Mouse (Mus musculus) heart, adult 2 months (tissue): ENCODE results near the gene Ccr2. TPM values are rescaled to one million over a fixed set of nuclear protein-coding genes. Genes with fewer than 3 reads are reported as not detected.

Experiments used
- DNase-seq, 2 experiments: peaks; one replicate each; pipeline ENCODE4 v3.0.0; 2021
- H3K27ac ChIP-seq: fragments of 200-600 bp; 2 replicates; pipeline ENCODE4 v1.8.1; 2022
- H3K27me3 ChIP-seq: fragments of 200-500 bp; 2 replicates; pipeline ENCODE4 v1.6.1; 2012; ENCODE audit warnings: mild to moderate bottlenecking, low read length, inconsistent platforms, mixed read lengths; ENCODE audit not compliant: control insufficient read depth, insufficient read depth
- H3K36me3 ChIP-seq: fragments of 200-500 bp; 2 replicates; pipeline ENCODE4 v1.6.1; 2012; ENCODE audit warnings: low read length, inconsistent platforms; ENCODE audit not compliant: control insufficient read depth, insufficient read depth
- H3K4me1 ChIP-seq: fragments of 200-500 bp; 2 replicates; pipeline ENCODE4 v1.6.1; 2011; ENCODE audit warnings: low read length; ENCODE audit not compliant: control insufficient read depth, insufficient read depth
- H3K4me3 ChIP-seq: fragments of 200-600 bp; 2 replicates; pipeline ENCODE4 v1.8.1; 2022
- H3K79me2 ChIP-seq: fragments of 200-500 bp; replicated peaks from 2 replicates; pipeline ENCODE4 v1.6.1; 2012; ENCODE audit warnings: mild to moderate bottlenecking, inconsistent platforms, low read length, moderate library complexity, mixed read lengths; ENCODE audit not compliant: control insufficient read depth, insufficient read depth
- H3K9ac ChIP-seq: fragments of 200-500 bp; 2 replicates; pipeline ENCODE4 v1.6.1; 2012; ENCODE audit warnings: low read depth, mild to moderate bottlenecking, control low read depth, inconsistent platforms, low read length, mixed read lengths
- CTCF ChIP-seq: fragments of 200-600 bp; IDR thresholded peaks from 2 replicates; pipeline ENCODE4 v1.8.1; 2022; ENCODE audit warnings: antibody characterized with exemption, mild to moderate bottlenecking, moderate library complexity
- EP300 ChIP-seq: fragments of 200-500 bp; IDR thresholded peaks from 2 replicates; pipeline ENCODE4 v1.6.1; 2011; ENCODE audit warnings: low read depth, low read length, control low read depth; ENCODE audit not compliant: insufficient read depth
- POLR2A ChIP-seq: fragments of 200-500 bp; IDR thresholded peaks from 2 replicates; pipeline ENCODE4 v1.6.1; 2011; ENCODE audit warnings: mild to moderate bottlenecking, low read depth, low read length, control low read depth; ENCODE audit not compliant: insufficient read depth
- WGBS: fragments of 180-500 bp; shearing (Covaris S2); methylation state at CpG from one replicate; pipeline ENCODE4 v1.1.7; 2018; 5-methylcytosine and 5-hydroxymethylcytosine counted together
- intact Hi-C: fragments of 180-260 bp; cut with DNase I; formaldehyde crosslinking; loops from one replicate; pipeline ENCODE4 v1.15.1; 2025
- polyA plus RNA-seq: library from polyadenylated mRNA; depleted of rRNA; stranded (reverse); fragments of >200 nt; gene quantifications from 2 replicates; pipeline ENCODE4 v1.2.3, GENCODE M21; 2012
- total RNA-seq, 2 experiments: library from RNA; stranded (reverse); gene quantifications; 2 replicates each; pipeline ENCODE4 v1.2.3; 2021

Gene Ccr2
- total and polyA plus RNA-seq, 3 experiments: 0.27 to 1.7 (median 0.97) TPM

DNA sequence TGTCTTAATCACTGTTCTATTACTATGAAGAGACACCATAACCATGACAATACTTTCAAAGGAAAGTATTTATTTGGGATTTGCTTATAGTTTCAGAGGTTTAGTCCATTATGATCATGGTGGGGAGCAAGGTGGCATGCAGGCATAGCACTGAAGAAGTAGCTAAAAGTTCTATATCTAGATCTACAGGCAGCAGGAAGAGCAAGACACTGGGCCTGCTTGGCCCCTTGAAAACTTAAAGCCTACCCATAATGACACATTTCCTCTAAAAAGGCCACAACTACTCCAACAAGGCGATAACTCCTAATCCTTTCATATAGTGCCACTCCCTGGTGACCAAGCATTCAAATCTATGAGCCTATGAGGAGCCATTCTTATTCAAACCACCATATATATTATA, 10.2 kb downstream of the Ccr2 start:
- H3K9ac ChIP-seq: no peak overlapping the region
- H3K27me3 ChIP-seq: no peaks in the 10 kb centered on the region
- no peaks in the 10 kb centered on the region for H3K79me2 ChIP-seq
- no peak overlapping the region for H3K27ac ChIP-seq
- no peak overlapping the region for H3K4me3 ChIP-seq
- intact Hi-C loops: no loop called here
- no peak for TF ChIP-seq EP300
- no peak for TF ChIP-seq CTCF
- TF ChIP-seq POLR2A: no peak
- no peak for DNase-seq
- no peaks in the 10 kb centered on the region for H3K36me3 ChIP-seq
- 53% methylated on average over 1 of the region's 1 CpGs for WGBS
- no peaks in the 10 kb centered on the region for H3K4me1 ChIP-seq

DNA sequence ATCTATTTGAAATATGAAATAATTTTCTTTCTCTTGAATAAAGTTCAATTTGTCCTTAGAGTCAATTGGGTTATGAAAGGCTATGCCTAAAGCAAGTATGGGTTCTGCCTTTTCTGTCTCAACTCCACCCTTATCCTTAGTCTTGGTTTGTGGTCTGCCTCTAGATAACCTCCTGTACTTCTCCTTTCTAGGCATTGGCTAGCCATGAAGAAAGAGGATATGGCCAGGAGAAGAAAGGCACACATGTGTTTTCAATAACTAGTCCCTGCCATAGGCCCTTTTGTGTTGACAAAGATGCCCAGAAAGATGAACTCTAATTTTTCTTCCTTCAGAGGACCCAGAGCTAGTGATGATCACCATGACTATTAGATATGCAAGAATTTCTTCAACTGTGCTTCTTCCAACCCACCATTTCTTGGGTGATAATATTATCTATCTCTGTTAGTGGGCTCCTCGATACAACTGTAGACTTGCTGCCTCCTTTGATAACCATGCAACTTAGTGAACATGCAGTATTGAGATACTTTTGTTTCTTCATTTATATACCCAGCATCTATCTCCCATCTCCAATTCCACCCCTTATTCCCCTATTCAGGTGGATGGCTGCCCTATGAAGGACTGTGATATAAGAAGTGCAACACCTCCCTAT, 11.0 kb downstream of the Ccr2 start:
- DNase-seq: no peak
- no peak overlapping the region for H3K27ac ChIP-seq
- H3K4me3 ChIP-seq: no peak overlapping the region
- intact Hi-C loops: no loop called here
- no peaks in the 10 kb centered on the region for H3K79me2 ChIP-seq
- no peak overlapping the region for H3K9ac ChIP-seq
- no peaks in the 10 kb centered on the region for H3K36me3 ChIP-seq
- WGBS: 69% methylated on average over 1 of the region's 1 CpGs
- no peaks in the 10 kb centered on the region for H3K27me3 ChIP-seq
- TF ChIP-seq POLR2A (no peak), CTCF (no peak), EP300 (no peak)
- no peaks in the 10 kb centered on the region for H3K4me1 ChIP-seq

GRCm38 (mm10) chr9:124113777-124114176, 12.0 kb downstream of the Ccr2 start:
- 72% methylated on average over 1 of the region's 1 CpGs for WGBS
- no peak overlapping the region for H3K9ac ChIP-seq
- no peaks in the 10 kb centered on the region for H3K4me1 ChIP-seq
- no peaks in the 10 kb centered on the region for H3K27me3 ChIP-seq
- H3K79me2 ChIP-seq: no peaks in the 10 kb centered on the region
- H3K4me3 ChIP-seq: no peak overlapping the region
- intact Hi-C loops: no loop called here
- TF ChIP-seq EP300 (no peak), CTCF (no peak), POLR2A (no peak)
- H3K36me3 ChIP-seq: no peaks in the 10 kb centered on the region
- DNase-seq: no peak
- H3K27ac ChIP-seq: no peak overlapping the region

DNA sequence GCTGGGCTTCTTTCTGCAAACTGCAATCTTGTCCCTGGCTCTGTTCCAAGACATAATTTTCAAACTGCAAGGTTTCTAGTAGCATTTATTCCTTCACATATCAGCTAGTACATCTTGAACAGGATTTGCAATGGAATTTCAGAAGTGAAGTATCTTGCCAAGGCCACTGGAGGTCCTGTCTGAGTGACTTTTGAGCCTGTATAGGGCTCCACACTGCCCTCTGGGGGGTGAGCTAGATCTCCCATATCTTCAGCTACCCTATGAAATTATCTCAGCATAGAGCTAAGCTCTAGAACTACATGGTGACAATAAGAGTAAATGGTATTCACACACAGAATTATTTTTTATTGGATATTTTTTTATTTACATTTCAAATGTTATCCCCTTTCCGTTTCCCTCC, 16.7 kb downstream of the Ccr2 start:
- no peak overlapping the region for H3K9ac ChIP-seq
- H3K27me3 ChIP-seq: no peaks in the 10 kb centered on the region
- H3K4me1 ChIP-seq: no peaks in the 10 kb centered on the region
- H3K27ac ChIP-seq: no peak overlapping the region
- WGBS: 88% methylated on average over 1 of the region's 1 CpGs
- peak in 1 of 2 experiments; percentile 31 for DNase-seq
- no peaks in the 10 kb centered on the region for H3K79me2 ChIP-seq
- no peak overlapping the region for H3K4me3 ChIP-seq
- H3K36me3 ChIP-seq: no peaks in the 10 kb centered on the region
- no peak for TF ChIP-seq EP300
- peak; percentile 53 for TF ChIP-seq CTCF
- intact Hi-C loops: no loop called here

DNA sequence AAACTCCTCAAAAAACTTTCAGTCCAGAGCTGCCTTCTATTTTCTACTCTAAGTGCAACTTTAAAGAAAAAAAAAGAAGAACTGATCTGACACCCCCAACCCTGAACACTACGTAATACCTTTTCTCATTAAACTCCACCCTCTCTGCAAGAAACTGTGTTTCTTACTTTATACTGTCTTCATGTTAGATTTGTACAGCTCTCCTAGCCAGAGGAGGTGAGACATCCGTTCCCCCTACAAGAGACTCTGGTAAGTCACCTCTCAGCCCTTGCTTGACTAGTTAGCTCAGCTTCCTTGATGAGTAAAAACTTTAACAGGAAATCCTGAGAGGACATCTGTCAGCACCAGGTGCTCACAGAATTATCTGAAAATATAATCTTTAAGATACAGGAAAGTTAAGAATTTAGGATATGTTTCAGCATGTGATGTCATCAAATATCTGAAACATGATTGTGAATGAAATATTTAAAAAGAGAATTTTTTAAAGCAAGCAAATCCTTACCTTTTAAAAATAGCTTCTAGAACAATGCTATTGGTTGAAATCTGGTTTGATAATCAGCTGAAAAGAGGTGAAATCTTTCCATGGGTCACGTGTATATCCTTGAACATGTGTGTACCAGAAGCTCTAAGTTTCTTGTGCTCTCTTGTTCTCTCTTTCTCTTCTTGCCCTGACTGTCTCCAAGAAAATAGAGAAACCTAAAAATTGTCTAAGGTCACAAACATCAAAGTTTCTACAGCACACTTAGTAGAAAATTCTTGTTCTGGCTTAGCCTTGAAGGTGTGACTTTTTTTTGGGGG, 19.8 kb downstream of the Ccr2 start, which contains the start of gene Ccr5:
Gene Ccr5 (plus strand): TSS at position 157 of the 798 bp plus-strand sequence.
- TF ChIP-seq EP300 (no peak), POLR2A (no peak), CTCF (no peak)
- DNase-seq: no peak
- H3K36me3 ChIP-seq: no peaks in the 10 kb centered on the region
- no peak within 1 kb of the TSS for H3K4me3 ChIP-seq
- no peak within 1 kb of the TSS for H3K27ac ChIP-seq
- intact Hi-C loops: no loop called here
- peaks cover 2% of the 10 kb centered on the region; the same call in 1 of the 2 replicates for H3K4me1 ChIP-seq
- no peak within 1 kb of the TSS for H3K9ac ChIP-seq
- no peaks in the 10 kb centered on the region for H3K27me3 ChIP-seq
- H3K79me2 ChIP-seq: no peaks in the 10 kb centered on the region
- 47% methylated on average over 3 of the region's 3 CpGs for WGBS

DNA sequence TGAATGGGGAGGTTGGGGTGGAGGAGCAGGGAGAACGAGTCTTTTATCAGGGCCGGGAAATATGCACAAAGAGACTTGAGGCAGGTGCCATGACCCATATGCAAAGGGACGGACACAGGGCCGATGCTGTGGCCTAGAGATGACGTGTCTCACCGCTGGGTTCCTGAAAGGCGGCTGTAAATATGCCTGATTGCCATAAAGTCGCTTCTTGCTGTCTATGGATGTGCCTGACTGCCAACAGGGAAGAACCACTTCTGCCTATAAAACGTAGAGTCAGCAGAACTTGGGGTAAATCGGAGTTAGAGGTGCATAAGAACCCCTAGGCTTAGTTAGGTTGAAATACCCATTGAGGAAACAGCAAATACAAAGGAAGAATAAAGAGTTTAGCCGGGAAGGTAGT, 23.8 kb downstream of the Ccr2 start:
- TF ChIP-seq EP300 (no peak), CTCF (no peak)
- peak in 1 of 2 experiments; percentile 34 for DNase-seq
- Histone ChIP-seq H3K27ac (peak overlapping the region; percentile 22; the same call in 1 of the 2 replicates), H3K9ac (no peak overlapping the region), H3K27me3 (no peaks in the 10 kb centered on the region), H3K4me3 (no peak overlapping the region), H3K36me3 (no peaks in the 10 kb centered on the region), H3K79me2 (no peaks in the 10 kb centered on the region), H3K4me1 (peaks cover 2% of the 10 kb centered on the region; the same call in 1 of the 2 replicates)
- 75% methylated on average over 11 of the region's 11 CpGs for WGBS
- intact Hi-C loops: no loop called here
